Mouse (Mus musculus) CH12.LX (cell line): ENCODE data around the gene Sprr2d. TPM values are rescaled to one million over a fixed set of nuclear protein-coding genes. Genes with fewer than 3 reads are reported as not detected.

Experiments used
- DNase-seq: peaks from one replicate; pipeline ENCODE4 v3.0.0-alpha.2; 2013; ENCODE audit errors: extremely low read depth
- H3K27ac ChIP-seq: 2 replicates; pipeline ENCODE4 v1.5.1; 2012; ENCODE audit warnings: low read depth, mild to moderate bottlenecking, control low read depth, moderate library complexity; ENCODE audit not compliant: insufficient read depth
- H3K27me3 ChIP-seq: replicated peaks from 2 replicates; pipeline ENCODE3; 2012; ENCODE audit warnings: inconsistent platforms
- H3K36me3 ChIP-seq, 2 experiments: replicated peaks in 1 of 2; 2 replicates each; pipeline versions ENCODE3 to v1.6.1; 2012; ENCODE audit warnings: inconsistent platforms in 1 of 2, low read length in 1 of 2, mild to moderate bottlenecking in 1 of 2, mixed read lengths in 1 of 2, moderate library complexity in 1 of 2; ENCODE audit not compliant: control insufficient read depth in 1 of 2, insufficient read depth in 1 of 2
- H3K4me1 ChIP-seq, 2 experiments: 2 replicates each; pipeline ENCODE4 v1.6.1; 2012; ENCODE audit warnings: inconsistent platforms in 1 of 2, moderate library complexity in 1 of 2; ENCODE audit not compliant: insufficient read depth in 2 of 2, control insufficient read depth in 1 of 2
- H3K4me2 ChIP-seq: 2 replicates; pipeline ENCODE4 v1.6.1; 2012; ENCODE audit warnings: low read depth, mild to moderate bottlenecking, control low read depth; ENCODE audit not compliant: poor library complexity, insufficient read depth, severe bottlenecking
- H3K4me3 ChIP-seq, 3 experiments: fragments of 150-350 bp in 1 of 3; sonication (generic) in 1 of 3; replicated peaks in 1 of 3; 2 replicates each; pipeline versions ENCODE3 to v1.5.1; 2011 to 2012; ENCODE audit warnings: low read depth in 2 of 3, low read length in 2 of 3, mild to moderate bottlenecking in 2 of 3, moderate library complexity in 2 of 3, control low read depth in 1 of 3, improper control_type of control experiment in 1 of 3, inconsistent platforms in 1 of 3, mixed read lengths in 1 of 3; ENCODE audit not compliant: poor library complexity in 1 of 3
- H3K79me2 ChIP-seq: replicated peaks from 2 replicates; pipeline ENCODE4 v1.6.1; 2012; ENCODE audit warnings: mild to moderate bottlenecking, moderate library complexity; ENCODE audit not compliant: control insufficient read depth, poor library complexity, insufficient read depth, severe bottlenecking; ENCODE audit errors: extremely low read depth
- H3K9ac ChIP-seq: 2 replicates; pipeline ENCODE4 v1.6.1; 2012; ENCODE audit warnings: low read depth, mild to moderate bottlenecking, control low read depth, moderate library complexity; ENCODE audit not compliant: insufficient read depth
- H3K9me3 ChIP-seq: replicated peaks from 2 replicates; pipeline ENCODE3; 2012; ENCODE audit warnings: low read length, inconsistent platforms, mixed read lengths
- CHD1 ChIP-seq: IDR thresholded peaks from 2 replicates; pipeline ENCODE4 v1.6.1; 2012; ENCODE audit warnings: low read depth, low read length, improper control_type of control experiment, inconsistent platforms
- CTCF ChIP-seq, 2 experiments: IDR thresholded peaks in 1 of 2; conservative IDR thresholded peaks in 1 of 2; 2 replicates each; pipeline ENCODE4 v1.5.1; 2011 to 2012; ENCODE audit warnings: low read depth in 2 of 2, low read length in 2 of 2, improper control_type of control experiment in 1 of 2, inconsistent platforms in 1 of 2, mild to moderate bottlenecking in 1 of 2, moderate library complexity in 1 of 2
- E2F4 ChIP-seq: IDR thresholded peaks from 2 replicates; pipeline ENCODE4 v1.6.1; 2011; ENCODE audit warnings: low read depth, low read length, improper control_type of control experiment; ENCODE audit not compliant: insufficient replicate concordance
- EP300 ChIP-seq: IDR thresholded peaks from 2 replicates; pipeline ENCODE4 v1.6.1; 2011; ENCODE audit warnings: low read length, improper control_type of control experiment
- HCFC1 ChIP-seq: IDR thresholded peaks from 2 replicates; pipeline ENCODE4 v1.6.1; 2012; ENCODE audit warnings: low read depth, mild to moderate bottlenecking, inconsistent platforms, low read length, improper control_type of control experiment
- IRF4 ChIP-seq: IDR thresholded peaks from 2 replicates; pipeline ENCODE4 v1.6.1; 2014; ENCODE audit warnings: low read depth, mild to moderate bottlenecking, inconsistent platforms, low read length, improper control_type of control experiment
- JUN ChIP-seq: IDR thresholded peaks from 2 replicates; pipeline ENCODE4 v1.6.1; 2011; ENCODE audit warnings: low read depth, mild to moderate bottlenecking, low read length, improper control_type of control experiment, moderate library complexity; ENCODE audit not compliant: insufficient read depth
- KAT2A ChIP-seq: IDR thresholded peaks from 2 replicates; pipeline ENCODE4 v1.6.1; 2012; ENCODE audit warnings: low read length, improper control_type of control experiment, inconsistent platforms; ENCODE audit not compliant: insufficient replicate concordance
- MAFK ChIP-seq: IDR thresholded peaks from 2 replicates; pipeline ENCODE4 v1.6.1; 2011; ENCODE audit warnings: low read length, improper control_type of control experiment; ENCODE audit not compliant: insufficient replicate concordance
- MAX ChIP-seq: IDR thresholded peaks from 2 replicates; pipeline ENCODE4 v1.6.1; 2011; ENCODE audit warnings: low read length, improper control_type of control experiment
- NELFE ChIP-seq: IDR thresholded peaks from 2 replicates; pipeline ENCODE4 v1.6.1; 2011; ENCODE audit warnings: low read depth, low read length, improper control_type of control experiment
- PAX5 ChIP-seq: IDR thresholded peaks from 2 replicates; pipeline ENCODE4 v1.6.1; 2012; ENCODE audit warnings: low read length, inconsistent platforms, mixed read lengths
- POLR2AphosphoS2 ChIP-seq: IDR thresholded peaks from 2 replicates; pipeline ENCODE4 v1.6.1; 2011; ENCODE audit warnings: low read depth, low read length, improper control_type of control experiment
- RAD21 ChIP-seq: IDR thresholded peaks from 2 replicates; pipeline ENCODE4 v1.6.1; 2011; ENCODE audit warnings: low read depth, mild to moderate bottlenecking, low read length, improper control_type of control experiment, moderate library complexity
- SIN3A ChIP-seq: IDR thresholded peaks from 2 replicates; pipeline ENCODE4 v1.6.1; 2012; ENCODE audit warnings: low read length, improper control_type of control experiment, inconsistent platforms
- TBP ChIP-seq: conservative IDR thresholded peaks from 2 replicates; pipeline ENCODE4 v1.6.1; 2011; ENCODE audit warnings: low read depth, low read length, improper control_type of control experiment
- TCF12 ChIP-seq: IDR thresholded peaks from 2 replicates; pipeline ENCODE4 v1.6.1; 2014; ENCODE audit warnings: low read depth, mild to moderate bottlenecking, inconsistent platforms, low read length, improper control_type of control experiment
- USF1 ChIP-seq: IDR thresholded peaks from 2 replicates; pipeline ENCODE4 v1.6.1; 2014; ENCODE audit warnings: low read depth, mild to moderate bottlenecking, inconsistent platforms, low read length, improper control_type of control experiment
- USF2 ChIP-seq: conservative IDR thresholded peaks from 2 replicates; pipeline ENCODE4 v1.6.1; 2011; ENCODE audit warnings: low read depth, low read length, improper control_type of control experiment
- ZMIZ1 ChIP-seq: IDR thresholded peaks from 2 replicates; pipeline ENCODE4 v1.6.1; 2012; ENCODE audit warnings: low read depth, mild to moderate bottlenecking, inconsistent platforms, low read length, improper control_type of control experiment
- dilution Hi-C: fragments of 300-500 bp; cut with MboI; formaldehyde crosslinking; loops from 2 replicates; pipeline ENCODE4 v1.14.3; 2020; ENCODE audit warnings: low sequenced_read_pairs; ENCODE audit not compliant: extremely low pct_unique_long_range_greater_than_20kb, extremely low pct_ligation_motif_present
- in situ Hi-C: fragments of 300-500 bp; cut with MboI; formaldehyde crosslinking; loops from 3 replicates; pipeline ENCODE4 v1.14.3; 2019; ENCODE audit warnings: low sequenced_read_pairs, low pct_ligation_motif_present, low pct_unique_long_range_greater_than_20kb, mixed read lengths
- polyA plus RNA-seq: library from polyadenylated mRNA; unstranded; fragments of >175 nt; gene quantifications from 2 replicates; pipeline ENCODE4 v1.2.1, GENCODE M21; 2012; ENCODE audit warnings: low read depth; ENCODE audit not compliant: insufficient read length
- total RNA-seq, 2 experiments: library from RNA; depleted of rRNA; stranded (reverse); fragments of 300-350 nt in 1 of 2; fragments of >200 nt in 1 of 2; gene quantifications; 2 replicates each; pipeline ENCODE4 v1.2.3; 2012 to 2014

The Sprr2d gene
- total and polyA plus RNA-seq, 3 experiments, result not detected

GRCm38 (mm10) chr3:92361619-92362018 is 22.7 kb downstream of the Sprr2d start:
- Histone ChIP-seq H3K36me3 (no peaks in the 10 kb centered on the region), H3K27me3 (no peaks in the 10 kb centered on the region), H3K9me3 (peaks cover 23% of the 10 kb centered on the region), H3K4me3 (no peak overlapping the region), H3K4me2 (no peak overlapping the region), H3K9ac (no peak overlapping the region), H3K4me1 (no peaks in the 10 kb centered on the region), H3K79me2 (no peaks in the 10 kb centered on the region), H3K27ac (no peak overlapping the region)
- no peak for TF ChIP-seq USF2
- no peak for TF ChIP-seq JUN
- TF ChIP-seq RAD21, result no peak
- no peak for TF ChIP-seq SIN3A
- TF ChIP-seq ZMIZ1, result no peak
- DNase-seq, result no peak
- in situ Hi-C loops (no loop called here), dilution Hi-C loops (no loop called here)

DNA sequence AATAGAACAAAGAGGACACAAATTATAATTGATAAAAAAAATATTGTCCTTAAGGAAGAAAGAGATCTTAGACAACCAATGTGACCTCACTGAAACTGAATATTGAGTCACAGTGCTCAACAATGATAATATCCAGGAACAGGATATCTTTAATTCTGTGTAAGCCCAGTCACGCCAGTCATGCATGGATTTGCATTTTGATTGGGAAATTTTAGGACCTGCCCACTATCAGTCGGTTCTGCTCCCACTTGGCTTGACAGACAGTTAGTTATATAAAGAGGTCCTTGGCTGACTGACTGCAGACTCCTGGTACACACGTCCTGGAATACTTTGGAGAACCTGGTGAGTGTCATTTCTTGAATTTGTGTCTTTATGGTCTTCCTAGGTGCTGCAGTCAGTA is 25.9 kb downstream of the Sprr2d start, which contains the start of gene Sprr2f:
Gene Sprr2f, plus strand, starts transcription at position 301 of the 400 bp plus-strand sequence.
- Histone ChIP-seq H3K27ac (no peak within 1 kb of the TSS), H3K9ac (no peak within 1 kb of the TSS), H3K4me3 (no peak within 1 kb of the TSS), H3K36me3 (no peaks in the 10 kb centered on the region), H3K4me2 (no peak within 1 kb of the TSS), H3K27me3 (no peaks in the 10 kb centered on the region), H3K4me1 (no peaks in the 10 kb centered on the region), H3K9me3 (peaks cover 28% of the 10 kb centered on the region), H3K79me2 (no peaks in the 10 kb centered on the region)
- in situ Hi-C loops, result no loop called here
- DNase-seq, result no peak
- TF ChIP-seq ZMIZ1, result no peak
- dilution Hi-C loops, result no loop called here

DNA sequence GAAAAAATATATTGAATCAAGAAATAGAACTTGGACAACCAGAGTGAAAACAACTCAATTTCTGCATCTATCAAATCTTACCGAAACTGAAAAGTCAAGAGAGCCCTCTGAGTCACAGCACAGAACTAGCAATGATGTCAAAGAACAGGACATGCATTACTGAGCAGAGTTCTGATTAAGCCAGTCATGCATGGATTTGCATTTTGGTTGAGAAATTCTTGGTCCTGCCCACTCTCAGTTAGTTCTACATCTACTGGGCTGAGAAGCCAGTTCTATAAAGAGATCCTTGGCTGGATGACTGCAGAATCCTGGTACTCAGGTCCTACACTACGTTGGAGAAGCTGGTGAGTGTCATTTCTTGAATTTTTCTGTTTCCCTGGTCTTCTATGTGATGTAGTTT is 34.7 kb downstream of the Sprr2d start:
- dilution Hi-C loops, result no loop called here
- no peak overlapping the region for H3K4me3 ChIP-seq
- no peak for DNase-seq
- H3K9ac ChIP-seq, result no peak overlapping the region
- no peaks in the 10 kb centered on the region for H3K27me3 ChIP-seq
- peaks cover 36% of the 10 kb centered on the region for H3K9me3 ChIP-seq
- H3K27ac ChIP-seq, result no peak overlapping the region
- H3K36me3 ChIP-seq, result no peaks in the 10 kb centered on the region
- no peaks in the 10 kb centered on the region for H3K4me1 ChIP-seq
- no peak overlapping the region for H3K4me2 ChIP-seq
- no peaks in the 10 kb centered on the region for H3K79me2 ChIP-seq
- TF ChIP-seq RAD21 (no peak), PAX5 (no peak), TBP (no peak)
- in situ Hi-C loops, result no loop called here

- Histone ChIP-seq H3K27me3 (no peaks in the 10 kb centered on the region), H3K4me3 (no peak within 1 kb of the TSS), H3K36me3 (no peaks in the 10 kb centered on the region), H3K79me2 (no peaks in the 10 kb centered on the region), H3K9ac (no peak within 1 kb of the TSS), H3K27ac (no peak within 1 kb of the TSS), H3K9me3 (peaks cover 34% of the 10 kb centered on the region), H3K4me2 (no peak within 1 kb of the TSS), H3K4me1 (no peaks in the 10 kb centered on the region)
- dilution Hi-C loops, result no loop called here
- no peak for DNase-seq
- in situ Hi-C loops, result no loop called here
- TF ChIP-seq MAFK (no peak), HCFC1 (no peak), CHD1 (no peak), KAT2A (no peak), USF1 (no peak), EP300 (no peak), MAX (no peak), USF2 (no peak), TBP (no peak), IRF4 (no peak), RAD21 (no peak), TCF12 (no peak), ZMIZ1 (no peak), NELFE (no peak), POLR2AphosphoS2 (no peak), E2F4 (no peak), CTCF (conservative IDR thresholded peaks at IDR 0.05 in 1 of 2, IDR thresholded peaks at IDR 0.05 in 1 of 2; ENCODE audit: low read depth in 2 of 2, low read length in 2 of 2) (no peak)
Observed at GRCm38 (mm10) chr3:92385385-92385784, 46.4 kb downstream of the Sprr2d start, which contains the start of gene Sprr2h. Sprr2h (plus strand) TSS chr3:92385685.
